Mouse (Mus musculus) right cerebral cortex, adult 18-20 months (tissue): ENCODE results near the gene Ccsap.
"Not testable (repeated sequence)": the region's sequence is repeated elsewhere in the genome, so short reads cannot be mapped to it uniquely, and the experiment has no call there.

Experiments
- DNase-seq: peaks from one replicate; pipeline ENCODE4 v3.0.0; 2022; ENCODE audit warnings: mixed read lengths

Ccsap gene

DNA sequence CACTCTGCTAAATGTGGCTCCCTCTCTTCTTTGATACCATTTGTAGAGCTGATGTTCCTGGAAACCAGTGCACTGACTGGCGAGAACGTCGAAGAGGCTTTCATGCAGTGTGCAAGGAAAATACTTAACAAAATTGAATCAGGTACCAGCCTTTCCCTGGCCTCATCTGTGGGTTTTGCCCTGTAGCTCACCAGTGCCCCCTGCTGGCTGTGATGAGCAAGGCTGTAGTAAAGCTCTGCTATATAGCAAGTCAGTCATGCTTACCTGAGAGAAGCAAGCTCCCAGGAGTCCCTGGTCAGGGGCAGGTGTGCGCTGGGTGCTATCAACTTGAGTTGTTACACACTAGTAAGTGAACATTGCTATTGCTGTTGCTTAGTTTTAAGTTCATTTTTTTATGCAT, 27.3 kb downstream of the Ccsap start:
- DNase-seq = no peak

DNA sequence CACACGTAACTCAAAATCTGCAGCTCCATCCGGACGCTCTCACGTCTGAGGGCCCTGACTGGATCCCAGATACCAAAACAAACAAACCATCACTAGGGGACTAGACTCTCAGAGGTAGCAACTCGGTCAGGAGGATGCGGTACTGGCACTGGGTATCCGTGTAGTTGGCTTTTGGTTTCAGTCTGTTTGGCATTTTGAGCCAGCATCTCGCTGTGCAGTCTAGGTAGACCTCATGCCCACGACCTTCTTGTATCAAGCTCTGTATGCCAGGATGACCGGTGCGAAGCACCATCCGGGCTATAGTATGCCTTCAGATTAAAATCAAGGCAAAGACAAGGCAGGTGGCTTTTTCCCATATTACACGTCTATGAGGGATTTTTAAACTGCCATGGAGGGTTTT, 32.5 kb downstream of the Ccsap start:
- DNase-seq = no peak

DNA sequence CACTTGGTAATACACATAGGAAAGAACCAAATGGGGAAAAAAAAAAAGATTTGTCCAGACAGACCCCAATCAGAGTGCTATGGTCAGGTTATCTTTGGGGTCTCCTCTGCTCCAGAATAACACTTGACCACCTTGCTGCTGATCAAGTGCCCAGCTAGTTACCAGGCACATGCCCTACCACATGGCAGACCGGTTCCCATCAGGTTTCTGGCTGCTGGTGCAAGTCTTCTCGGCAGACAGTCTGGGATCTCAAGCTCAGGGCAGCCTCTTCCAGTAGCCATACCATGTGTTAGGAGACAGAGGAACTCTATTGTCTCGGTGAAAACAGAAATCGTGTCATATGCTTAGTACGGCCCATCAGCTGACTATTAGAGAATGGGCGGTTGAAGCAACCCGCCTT, 33.3 kb downstream of the Ccsap start:
- DNase-seq = no peak

DNA sequence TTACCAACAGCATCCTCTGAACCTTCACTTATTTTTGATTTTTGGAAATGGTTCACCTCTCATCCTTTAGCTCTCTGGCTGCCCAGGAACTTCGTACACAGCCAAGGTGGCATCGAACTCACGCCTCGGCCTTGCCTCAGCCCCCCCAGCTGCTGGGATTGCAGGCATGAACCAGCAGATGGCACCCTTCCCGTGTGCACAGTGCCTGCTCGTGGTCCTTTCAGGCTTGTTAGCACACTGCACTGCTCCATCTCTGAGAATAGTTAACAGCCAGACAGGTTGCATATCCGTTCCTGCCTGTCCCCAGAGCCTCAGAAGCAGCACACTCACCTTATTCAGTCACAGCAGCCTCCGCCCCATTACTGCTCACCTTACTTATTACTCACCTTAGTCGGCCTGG, 34.0 kb downstream of the Ccsap start:
- no peak for DNase-seq

DNA sequence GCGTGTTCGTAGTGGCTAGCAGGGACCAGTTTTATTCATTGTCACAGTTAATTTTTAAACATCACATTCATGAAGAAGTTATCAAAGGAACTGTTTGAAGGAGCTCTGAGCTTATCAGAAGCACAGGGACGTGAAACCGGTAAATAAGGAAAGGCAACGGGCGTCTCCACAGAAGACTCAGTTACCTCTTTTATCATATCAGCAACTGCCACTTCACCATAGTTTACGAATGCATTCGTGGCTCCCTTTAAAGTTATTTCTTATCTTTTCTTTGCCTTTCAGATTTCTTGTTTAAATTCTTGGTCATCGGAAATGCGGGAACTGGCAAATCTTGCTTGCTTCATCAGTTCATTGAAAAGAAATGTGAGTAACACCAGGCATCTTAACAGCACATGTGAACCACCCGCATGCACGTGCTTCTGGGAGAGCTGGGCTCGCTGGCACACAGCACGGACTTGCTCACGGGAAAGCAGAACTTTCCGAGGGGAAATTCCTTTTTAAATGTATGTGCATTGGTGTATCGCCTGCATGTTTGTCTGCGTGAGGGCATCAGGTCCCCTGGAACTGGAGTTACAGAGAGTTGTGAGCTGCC, 36.4 kb downstream of the Ccsap start:
- no peak for DNase-seq

DNA sequence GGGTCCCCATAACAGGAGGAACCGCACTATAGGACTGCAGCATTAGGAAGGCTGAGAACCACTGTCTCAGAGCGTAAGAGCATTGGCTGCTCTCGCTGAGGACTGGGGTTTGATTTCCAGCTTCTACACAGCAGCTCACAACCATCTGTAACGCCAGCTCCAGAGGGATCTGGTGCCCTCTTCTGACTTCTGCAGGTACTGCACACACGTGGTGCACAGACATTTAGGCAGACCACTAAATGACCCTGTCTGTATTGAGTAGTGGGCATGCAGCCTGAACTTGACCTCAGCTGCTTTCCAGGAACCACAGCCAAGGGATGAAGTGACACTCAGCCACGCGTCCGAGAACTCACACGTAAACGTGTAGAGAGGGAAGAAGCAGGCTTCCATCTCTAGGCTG, 36.9 kb downstream of the Ccsap start:
- no peak for DNase-seq

DNA sequence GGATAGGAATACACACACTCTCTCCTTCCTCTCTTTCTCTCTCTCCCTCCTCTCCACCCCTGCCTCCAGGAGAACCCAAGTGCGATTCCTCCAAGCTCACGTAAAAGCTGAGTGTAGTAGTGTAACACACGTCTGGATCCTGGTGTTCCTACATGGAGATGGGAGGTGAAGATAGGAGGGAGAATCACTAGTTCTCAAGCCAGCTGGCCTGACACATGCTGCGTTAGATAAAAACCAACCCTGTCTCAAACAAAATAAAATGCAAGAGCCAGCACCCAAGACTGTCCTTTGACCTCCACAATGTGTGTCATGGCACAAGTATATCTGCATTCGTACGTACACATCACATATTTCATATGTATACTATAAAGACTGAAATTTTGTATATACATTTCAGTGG, 39.2 kb downstream of the Ccsap start:
- DNase-seq = no peak

DNA sequence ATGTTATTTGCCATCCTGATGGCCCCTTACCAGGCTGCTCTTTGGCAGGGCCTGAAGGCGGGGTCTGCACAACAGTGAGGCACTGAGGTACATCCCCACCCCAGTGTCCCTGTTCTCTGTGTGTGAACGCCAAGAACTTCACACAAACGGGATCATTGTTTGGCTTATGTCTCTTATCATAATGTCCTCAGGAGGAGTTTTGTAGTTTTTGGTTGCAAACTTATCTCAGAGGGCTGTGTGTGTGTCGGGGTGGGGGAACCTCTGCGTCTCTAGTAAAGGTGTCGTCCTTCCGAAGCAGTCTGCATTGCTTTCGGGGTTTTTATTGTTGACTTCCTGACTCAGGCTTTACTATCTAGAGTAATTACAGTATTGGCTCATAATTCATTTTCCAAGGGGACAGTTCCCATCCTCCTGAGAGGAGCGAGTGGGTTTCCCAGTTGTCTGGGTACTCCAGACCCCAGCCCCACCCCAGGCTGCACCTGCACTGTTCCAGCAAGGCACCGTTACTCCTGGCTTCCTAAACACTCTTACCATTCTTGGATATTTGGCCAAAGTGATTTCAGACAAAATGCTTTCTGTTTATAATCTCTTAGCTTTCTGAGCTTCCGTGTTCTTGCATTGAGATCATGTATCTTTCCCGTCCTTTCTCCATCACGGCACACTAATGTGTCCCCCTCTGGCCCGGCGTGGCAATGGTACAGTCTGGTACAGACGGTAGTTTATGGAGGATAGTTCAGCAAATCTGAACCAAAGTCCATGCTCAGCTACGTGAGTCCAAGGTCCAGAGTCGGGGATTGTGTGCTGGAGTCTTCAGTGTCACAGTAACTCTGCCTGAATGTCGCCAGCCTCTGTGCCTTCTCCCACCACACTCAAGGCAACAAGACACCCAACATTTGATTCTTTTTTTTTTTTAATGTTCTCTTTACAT, 40.1 kb downstream of the Ccsap start:
- no peak for DNase-seq

DNA sequence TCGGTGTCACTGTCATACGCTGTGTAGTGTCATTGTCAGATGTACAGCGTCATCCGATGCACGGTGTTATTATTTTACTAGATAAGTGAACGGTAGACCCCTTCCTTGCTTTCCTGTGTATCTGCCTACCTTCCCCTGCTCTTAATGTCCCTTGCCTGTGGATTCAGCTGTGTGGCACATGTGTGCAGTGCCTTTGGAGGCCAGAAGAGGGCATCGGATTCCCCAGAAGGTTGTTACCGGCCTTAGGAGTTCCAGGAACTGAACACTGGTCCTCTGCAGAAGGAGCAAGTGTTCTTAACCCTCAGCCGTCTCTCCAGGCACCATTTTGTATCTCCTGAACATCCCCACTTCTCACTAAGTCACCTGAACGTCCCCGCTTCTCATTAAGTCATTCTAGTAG, 42.3 kb downstream of the Ccsap start:
- no peak for DNase-seq

DNA sequence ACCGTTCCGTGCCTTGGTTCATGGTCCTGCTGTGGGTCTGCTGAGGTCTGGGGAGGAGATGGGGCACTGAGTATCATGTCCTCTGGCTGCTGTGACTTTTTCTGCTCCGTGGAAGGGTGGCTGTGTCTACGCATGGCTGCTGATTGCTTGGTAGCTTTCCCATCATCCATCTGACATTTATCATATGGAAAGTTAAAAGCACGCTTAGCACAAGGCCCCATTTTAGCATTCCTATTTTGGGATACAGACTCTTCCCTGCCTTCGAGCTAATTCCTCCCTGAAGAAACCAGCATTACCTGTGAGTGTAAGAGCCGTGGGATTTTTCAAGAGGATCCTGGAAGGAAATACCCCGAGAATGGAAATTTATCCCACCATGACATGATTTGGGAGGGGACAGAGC, 43.1 kb downstream of the Ccsap start:
- no peak for DNase-seq

DNA sequence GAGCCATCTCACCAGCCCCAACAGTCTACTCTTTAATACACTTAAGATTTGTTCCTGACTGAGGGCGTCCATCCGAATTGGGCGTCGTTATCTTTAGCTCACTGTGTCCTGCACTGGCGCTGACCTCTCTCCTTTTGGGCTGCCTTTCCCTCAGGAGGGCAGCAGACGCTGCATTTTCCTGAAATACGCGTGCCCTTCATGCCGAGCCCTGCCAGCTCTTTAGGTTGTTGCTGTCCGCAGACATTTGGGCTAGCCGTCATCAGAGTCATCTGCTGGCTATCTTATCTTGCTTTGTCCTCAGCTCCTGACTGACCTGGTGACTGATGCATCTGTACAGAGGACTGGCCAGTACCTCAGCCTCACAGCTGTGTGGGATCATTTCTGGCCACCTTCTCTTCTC, 44.7 kb downstream of the Ccsap start:
- DNase-seq = no peak

DNA sequence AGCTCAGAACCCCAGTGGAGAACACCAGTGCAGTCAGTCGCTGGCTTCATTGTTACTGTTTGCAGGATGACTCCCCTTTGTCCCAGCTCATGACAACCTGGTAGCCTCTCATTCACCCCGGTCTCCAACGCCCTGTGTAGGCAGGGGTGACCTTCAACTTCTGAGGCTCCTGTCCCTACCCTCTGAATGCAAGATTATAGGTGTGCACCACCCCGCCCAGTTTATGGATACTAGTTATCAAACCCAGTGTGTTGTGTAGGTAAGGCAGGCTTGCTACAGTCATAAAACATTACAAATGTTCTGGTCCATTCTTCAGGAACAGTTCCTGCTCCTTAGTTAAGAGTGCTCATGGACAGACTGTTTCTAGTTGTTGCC, 46.1 kb downstream of the Ccsap start:
- DNase-seq = no peak

DNA sequence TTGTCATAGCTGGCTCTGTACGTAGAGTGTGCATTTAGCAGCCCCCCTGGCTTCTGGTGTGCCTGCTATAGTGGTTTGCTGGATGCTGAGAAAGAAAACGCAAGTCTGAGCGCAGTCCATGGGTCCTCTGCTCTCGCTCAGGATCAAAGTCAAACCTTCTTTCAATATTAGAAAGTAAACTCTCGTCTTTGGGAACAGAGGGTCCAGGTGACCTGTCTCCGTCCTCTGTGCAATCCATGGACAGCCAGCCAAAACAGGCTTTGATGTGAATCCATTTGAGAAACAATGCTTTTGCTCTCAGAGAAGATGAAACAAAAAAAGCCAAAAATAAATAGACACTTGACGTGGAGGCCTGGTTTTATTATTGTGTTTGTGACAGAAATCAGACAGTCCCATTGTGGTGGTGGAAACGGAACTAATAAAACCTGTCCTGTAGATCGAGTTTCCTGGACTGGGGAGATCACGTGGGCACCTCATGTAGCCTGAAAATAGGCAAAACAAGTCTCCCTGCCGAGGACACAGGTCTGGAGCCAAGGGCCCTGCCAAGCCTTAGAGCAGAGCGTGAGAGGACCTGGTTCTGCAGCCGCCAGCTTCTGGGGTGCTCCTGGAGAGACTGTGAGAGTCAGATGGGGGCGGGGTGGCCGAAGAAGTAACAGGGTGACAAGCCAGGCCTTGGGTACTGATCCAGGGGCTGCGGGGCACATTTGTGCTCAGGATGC, 46.7 kb downstream of the Ccsap start:
- DNase-seq = no peak

DNA sequence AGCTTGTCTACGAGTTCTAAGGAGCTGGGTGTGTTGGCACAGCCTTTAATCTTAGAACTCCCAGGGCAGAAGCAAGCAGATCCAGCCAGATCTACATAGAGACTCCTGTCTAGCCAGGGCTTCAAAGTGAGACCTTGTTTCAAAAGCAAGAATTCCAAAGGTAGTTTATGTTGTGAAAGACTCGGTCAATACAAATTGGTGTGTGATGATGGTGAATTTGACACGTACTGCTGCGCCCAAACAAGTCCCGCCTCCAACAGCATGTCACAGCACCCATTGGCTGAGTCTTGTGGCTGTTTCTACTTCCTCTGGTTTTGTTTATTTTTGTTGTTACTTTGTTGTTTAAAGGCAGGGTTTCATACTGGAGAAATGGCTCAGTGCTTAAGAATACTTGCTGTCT, 47.8 kb downstream of the Ccsap start:
- DNase-seq = no peak

DNA sequence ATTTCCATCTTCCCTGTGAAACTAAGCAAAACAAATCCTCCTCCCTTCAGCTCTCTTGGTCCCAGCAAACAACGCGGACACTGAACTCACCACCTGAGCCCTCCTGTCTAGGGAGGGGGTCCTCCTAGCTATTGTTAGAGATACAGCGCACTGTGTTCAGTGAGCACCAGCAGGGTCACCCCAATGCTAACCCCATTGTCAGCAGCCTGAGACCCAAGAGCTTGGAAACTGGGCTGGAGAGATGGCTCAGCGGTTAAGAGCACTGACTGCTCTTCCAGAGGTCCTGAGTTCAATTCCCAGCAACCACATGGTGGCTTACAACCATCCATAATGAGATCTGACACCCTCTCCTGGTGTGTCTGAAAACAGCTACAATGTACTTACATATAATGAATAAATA, 50.7 kb downstream of the Ccsap start:
- DNase-seq = not testable (repeated sequence)

DNA sequence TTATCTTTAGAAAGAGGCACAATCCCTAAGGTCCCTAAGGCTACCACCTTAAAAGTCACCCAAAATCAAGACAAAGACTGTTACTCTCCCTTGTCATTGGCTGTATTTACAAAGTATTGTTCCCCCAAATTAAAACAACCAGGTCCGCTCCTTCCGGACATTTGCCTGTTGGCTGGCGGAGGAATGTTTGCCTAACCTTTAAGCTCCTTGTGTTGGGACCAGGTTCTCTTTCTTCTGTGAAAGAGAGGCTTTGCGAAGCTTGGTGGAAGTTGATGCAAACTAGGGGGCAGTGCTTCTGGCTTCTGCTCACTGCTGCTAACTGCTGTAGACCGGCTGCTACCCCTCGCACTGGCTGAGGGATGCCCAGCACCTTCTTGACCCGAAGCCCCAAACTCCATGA, 51.3 kb downstream of the Ccsap start:
- DNase-seq = no peak

DNA sequence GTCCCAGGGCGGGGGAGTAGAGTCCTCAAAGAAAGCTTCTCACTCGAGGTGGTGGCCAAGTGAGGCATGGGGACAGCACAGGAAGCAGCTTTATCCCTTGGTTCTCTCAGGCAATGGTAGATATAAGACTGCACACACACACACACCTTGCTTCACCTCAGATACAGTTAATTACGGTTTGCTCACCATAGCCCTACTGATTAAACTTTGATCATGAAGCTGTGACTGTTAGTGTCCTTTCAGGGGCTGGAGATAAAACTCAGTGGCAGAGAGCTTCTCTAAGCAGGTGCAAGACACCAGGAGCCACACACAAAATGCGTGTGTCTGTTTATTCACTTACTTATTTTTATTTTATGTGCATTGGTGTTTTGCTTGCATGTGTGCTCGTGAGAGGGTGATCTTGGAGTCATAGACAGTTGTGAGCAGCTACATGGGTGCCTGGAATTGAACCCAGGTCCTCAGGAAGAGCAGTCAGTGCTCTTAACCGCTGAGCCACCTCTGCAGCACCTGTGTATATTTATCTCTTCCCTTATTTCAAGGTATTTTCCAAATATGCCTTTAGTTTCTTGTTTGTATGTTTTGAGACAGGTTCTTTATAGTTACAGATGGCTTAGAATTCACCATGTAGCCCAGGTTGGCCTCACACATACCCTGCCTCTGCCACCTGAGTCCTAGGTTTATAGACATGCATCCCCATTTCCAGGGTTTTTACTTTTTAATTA, 52.0 kb downstream of the Ccsap start:
- no peak for DNase-seq

DNA sequence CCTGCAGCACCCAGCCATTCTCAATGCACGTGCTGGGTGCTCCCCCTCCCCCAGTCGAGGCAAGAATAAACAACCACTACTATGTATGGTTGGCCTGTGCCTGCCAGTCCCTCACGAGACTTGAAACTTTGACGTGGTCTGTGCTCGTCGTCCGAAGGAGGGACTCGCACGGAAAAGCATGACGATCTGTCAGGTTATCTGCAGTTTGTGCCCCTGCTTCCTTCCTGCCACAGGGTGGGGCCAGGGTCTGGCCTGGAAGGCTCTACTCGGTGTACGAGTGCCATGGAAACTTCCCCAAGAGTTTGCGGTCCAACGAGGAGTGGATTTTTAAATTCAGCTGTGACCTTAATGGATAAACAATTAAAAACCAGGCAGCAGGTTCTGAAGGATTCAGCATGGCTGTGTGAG, 53.0 kb downstream of the Ccsap start:
- DNase-seq = no peak

DNA sequence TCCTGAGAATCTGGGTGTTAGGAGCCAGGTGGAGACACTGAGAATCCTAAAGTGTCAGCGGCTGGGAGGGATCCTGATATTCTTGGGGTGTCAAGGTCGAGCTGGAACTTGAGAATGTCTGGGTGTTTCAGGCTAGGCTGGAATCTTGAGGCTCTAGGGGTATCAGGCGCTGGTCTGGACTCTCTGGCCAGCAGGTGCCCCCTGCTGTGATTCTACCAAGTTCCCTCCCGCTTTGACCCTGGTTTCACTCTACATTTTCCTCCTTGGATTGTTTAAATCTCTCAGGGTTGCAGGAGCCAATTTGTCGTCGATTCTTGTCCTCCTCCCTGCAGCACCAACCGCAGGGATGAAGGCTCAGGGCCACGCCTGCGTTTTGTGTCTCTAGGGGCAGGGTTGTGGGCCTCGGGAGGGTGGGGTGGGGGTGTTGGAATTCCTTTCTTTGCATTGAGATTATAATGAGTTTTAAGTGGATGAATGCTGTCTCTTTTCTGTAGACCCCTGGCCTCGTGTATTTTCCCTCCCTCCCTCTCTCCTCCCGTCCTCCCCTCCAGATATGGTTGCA, 53.6 kb downstream of the Ccsap start:
- no peak for DNase-seq

DNA sequence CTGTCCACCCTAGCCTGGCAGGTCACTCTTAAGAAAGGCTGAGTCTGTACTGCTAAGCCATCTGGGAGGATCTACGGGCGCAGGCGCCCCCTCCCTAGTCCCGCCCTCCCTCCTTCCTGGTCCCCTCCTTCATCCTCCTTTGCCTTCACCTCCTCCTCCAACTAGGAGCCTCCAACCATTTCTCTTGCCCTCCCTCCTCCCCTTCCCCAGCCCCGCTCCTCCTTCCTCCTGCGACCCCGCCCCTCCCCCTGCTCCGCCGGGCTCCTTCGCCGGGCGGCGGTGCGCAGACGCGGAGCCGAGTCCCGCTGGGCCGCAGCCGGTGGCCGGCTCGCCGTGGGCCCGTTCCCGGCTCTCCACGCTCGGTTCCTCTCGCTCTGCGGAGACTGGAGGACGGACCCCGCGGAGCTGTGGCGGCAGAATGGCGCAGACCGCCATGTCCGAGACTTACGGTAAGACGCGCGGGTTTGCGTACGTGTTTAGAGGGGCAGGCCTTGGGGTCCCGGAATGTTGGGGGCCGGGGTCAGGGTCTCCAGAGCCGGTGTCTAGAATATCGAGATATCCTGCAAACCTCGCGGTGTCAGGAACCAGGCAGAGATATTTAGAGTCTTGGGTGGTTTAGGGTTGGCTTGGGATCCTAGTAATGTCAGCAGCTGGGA, 54.2 kb downstream of the Ccsap start, which contains the start of gene Rab4a:
Rab4a (plus strand) TSS at position 268 of the 656 bp plus-strand sequence.
- DNase-seq = peak; percentile 87

DNA sequence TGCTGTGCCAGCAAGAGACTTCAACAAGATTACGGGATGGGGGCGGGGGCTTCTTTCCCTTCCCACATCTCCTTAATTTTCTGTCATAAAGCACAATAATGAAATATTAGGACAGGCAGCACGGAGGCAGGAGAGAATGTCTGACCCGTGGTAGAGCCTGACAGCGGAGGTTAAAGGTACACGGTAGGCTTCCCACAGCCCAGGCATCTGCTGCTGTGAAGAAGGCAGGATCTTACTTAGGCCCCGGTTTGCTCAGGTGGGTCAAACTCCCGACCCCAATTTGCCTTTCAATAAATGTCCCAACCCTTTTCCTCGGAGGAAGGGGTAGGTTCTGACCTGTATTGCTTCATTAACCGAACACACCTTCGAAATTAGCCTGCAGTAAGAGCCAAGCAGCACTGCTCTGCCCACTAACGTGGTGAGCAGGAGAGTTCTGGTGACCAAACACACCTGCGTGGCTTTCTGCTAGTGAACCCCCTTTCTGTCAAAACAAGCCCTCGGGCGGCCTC, 54.7 kb downstream of the Ccsap start:
- no peak for DNase-seq

DNA sequence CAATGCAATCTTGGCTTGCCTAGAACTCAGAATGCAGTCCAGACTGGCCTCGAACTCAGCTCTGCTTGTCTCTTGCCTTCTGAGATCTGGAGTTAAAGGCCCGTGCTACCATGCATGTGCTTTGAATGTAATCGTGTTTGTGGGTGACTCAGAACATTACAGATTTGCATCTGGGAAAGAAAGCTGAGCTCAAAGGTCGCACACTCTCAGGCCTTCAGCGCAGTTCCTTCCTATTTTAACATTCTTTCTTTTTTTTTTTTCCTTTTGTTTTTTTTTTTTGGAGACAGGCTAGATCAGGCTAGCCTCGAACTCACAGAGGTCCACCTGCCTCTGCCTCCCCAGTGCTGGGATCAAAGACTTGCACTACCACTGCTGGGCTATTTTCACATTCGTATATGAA, 55.4 kb downstream of the Ccsap start:
- DNase-seq = no peak
